Mouse (Mus musculus) intestine, postnatal 0 days (tissue): ENCODE measurements around the gene Pisd. TPM values are rescaled to one million over a fixed set of nuclear protein-coding genes. Genes with fewer than 3 reads are reported as not detected.
"Not testable (repeated sequence)": the region's sequence is repeated elsewhere in the genome, so short reads cannot be mapped to it uniquely, and the experiment has no call there.

Experiments used
- ATAC-seq: fragments of 200-750 bp; cut with Nextera tagmentation; 2 replicates; pipeline ENCODE4 v1.8.0; 2017; ENCODE audit warnings: mild to moderate bottlenecking, moderate TSS enrichment, moderate library complexity
- H3K27ac ChIP-seq: fragments of 300-500 bp; sonication (generic); 2 replicates; pipeline ENCODE4 v1.5.1; 2014; ENCODE audit warnings: mild to moderate bottlenecking, low read depth, low read length, moderate library complexity
- H3K27me3 ChIP-seq: fragments of 300-500 bp; sonication (generic); replicated peaks from 2 replicates; pipeline ENCODE4 v1.6.1; 2014; ENCODE audit warnings: low read length, mixed read lengths; ENCODE audit not compliant: control insufficient read depth, insufficient read depth
- H3K36me3 ChIP-seq: fragments of 300-500 bp; sonication (generic); 2 replicates; pipeline ENCODE4 v1.6.1; 2014; ENCODE audit warnings: mild to moderate bottlenecking, moderate library complexity; ENCODE audit not compliant: control insufficient read depth, insufficient read depth
- H3K4me1 ChIP-seq: fragments of 300-500 bp; sonication (generic); replicated peaks from 2 replicates; pipeline ENCODE4 v1.6.1; 2014; ENCODE audit warnings: antibody characterized with exemption, low read length, mixed read lengths; ENCODE audit not compliant: control insufficient read depth, insufficient read depth
- H3K4me2 ChIP-seq: fragments of 300-500 bp; sonication (generic); replicated peaks from 2 replicates; pipeline ENCODE4 v1.6.1; 2014; ENCODE audit warnings: low read depth, mild to moderate bottlenecking, moderate library complexity
- H3K4me3 ChIP-seq: fragments of 300-500 bp; sonication (generic); 2 replicates; pipeline ENCODE4 v1.5.1; 2014; ENCODE audit warnings: low read depth, low read length
- H3K9ac ChIP-seq: fragments of 300-500 bp; sonication (generic); 2 replicates; pipeline ENCODE4 v1.6.1; 2014; ENCODE audit warnings: mild to moderate bottlenecking, low read depth, low read length
- H3K9me3 ChIP-seq: fragments of 300-500 bp; sonication (generic); 2 replicates; pipeline ENCODE4 v1.6.1; 2016; ENCODE audit warnings: mixed run types; ENCODE audit not compliant: control insufficient read depth
- CTCF ChIP-seq: sonication (generic); IDR thresholded peaks from 2 replicates; pipeline ENCODE4 v1.5.1; 2016; ENCODE audit warnings: low read depth, mild to moderate bottlenecking, control low read depth, antibody characterized with exemption, moderate library complexity
- WGBS: fragments of 180-500 bp; shearing (Covaris S2); extraction: QIAGEN DNeasy Blood & Tissue Kit; methylation state at CpG from one replicate; pipeline ENCODE4 v1.1.7; 2014; 5-methylcytosine and 5-hydroxymethylcytosine counted together
- polyA plus RNA-seq: library from polyadenylated mRNA; unstranded; fragments of >200 nt; fragmentation: Nextera tagmentation; extraction: Ambion mirVana; gene quantifications from 2 replicates; pipeline ENCODE4 v1.2.1, GENCODE M21; 2015

Pisd gene
- polyA plus RNA-seq, 1 experiment from 2014 or later: 69.8 TPM

DNA sequence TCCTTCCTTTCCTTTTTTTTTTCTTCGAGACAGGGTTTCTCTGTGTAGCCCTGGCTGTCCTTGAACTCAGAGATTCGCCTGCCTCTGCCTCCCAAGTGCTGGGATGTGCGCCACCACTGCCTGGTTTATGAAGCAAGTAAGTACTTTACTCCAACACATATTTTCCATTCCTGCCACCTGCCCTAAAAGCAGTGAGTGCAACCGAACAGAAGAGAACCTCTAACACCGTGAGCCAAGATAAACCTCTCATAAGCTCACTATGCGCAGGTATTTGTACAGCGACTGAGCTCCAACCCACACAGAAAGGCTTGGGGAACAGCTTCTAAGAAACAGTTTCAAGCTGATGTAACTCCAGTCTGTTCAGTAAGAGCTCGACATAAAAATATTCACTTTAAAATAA is 29.3 kb downstream of the Pisd start:
- Histone ChIP-seq H3K4me2 (no peak overlapping the region), H3K9me3 (no peaks in the 10 kb centered on the region), H3K4me1 (no peaks in the 10 kb centered on the region), H3K36me3 (no peaks in the 10 kb centered on the region), H3K9ac (no peak overlapping the region), H3K27ac (no peak overlapping the region), H3K27me3 (no peaks in the 10 kb centered on the region), H3K4me3 (no peak overlapping the region)
- no peak for ATAC-seq
- TF ChIP-seq CTCF: no peak
- 96% methylated on average over 8 of the region's 8 CpGs for WGBS

DNA sequence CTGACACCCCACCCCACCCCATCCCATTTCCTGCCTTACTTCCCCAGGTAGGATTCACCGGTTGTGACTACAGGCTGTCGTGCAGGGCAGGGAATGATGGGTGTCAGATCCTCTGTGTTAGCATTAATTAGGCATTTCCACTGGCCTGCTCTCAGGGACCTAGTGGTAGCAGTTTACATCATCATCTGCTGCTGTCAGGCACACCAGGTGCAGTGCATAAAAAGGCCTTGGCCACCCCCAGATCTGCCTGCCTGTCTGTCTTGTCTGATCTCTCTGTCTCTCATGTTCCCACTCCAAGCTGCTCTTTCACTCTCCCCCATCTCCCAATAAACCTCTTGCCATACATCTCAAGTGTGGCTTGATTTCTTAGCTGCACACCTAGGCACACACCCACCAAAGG is 33.7 kb downstream of the Pisd start:
- Histone ChIP-seq H3K27ac (no peak overlapping the region), H3K27me3 (no peaks in the 10 kb centered on the region), H3K4me3 (no peak overlapping the region), H3K36me3 (no peaks in the 10 kb centered on the region), H3K9ac (no peak overlapping the region), H3K9me3 (no peaks in the 10 kb centered on the region), H3K4me2 (no peak overlapping the region), H3K4me1 (0 out of 2 replicates have a peak, but pooled peaks cover 5% of the 10 kb centered on the region)
- TF ChIP-seq CTCF: no peak
- no peak for ATAC-seq
- WGBS: 43% methylated on average over 2 of the region's 2 CpGs

DNA sequence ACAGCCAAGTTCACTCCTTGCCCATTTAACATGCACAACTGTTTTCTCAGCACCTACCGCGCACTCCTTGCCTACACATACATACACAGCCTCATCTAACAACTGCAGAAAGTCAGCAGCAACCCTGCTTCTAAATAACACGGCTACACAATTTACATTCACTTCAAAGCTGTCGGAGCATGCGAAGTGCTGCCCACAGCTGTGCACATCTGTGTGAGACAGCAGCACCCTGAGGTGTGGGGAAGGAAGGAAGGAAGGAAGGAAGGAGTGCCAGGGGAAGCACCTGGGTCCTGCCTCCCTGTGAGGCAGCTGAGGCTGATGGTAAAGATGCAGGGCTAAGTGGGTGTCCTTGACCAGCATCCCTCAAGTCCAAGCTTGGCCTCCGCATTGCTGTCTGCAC is 36.5 kb downstream of the Pisd start:
- no peak overlapping the region for H3K27ac ChIP-seq
- TF ChIP-seq CTCF: no peak
- ATAC-seq: no peak
- no peak overlapping the region for H3K4me3 ChIP-seq
- H3K9me3 ChIP-seq: no peaks in the 10 kb centered on the region
- H3K36me3 ChIP-seq: no peaks in the 10 kb centered on the region; the same call in 1 of the 2 replicates
- H3K4me1 ChIP-seq: peaks cover 16% of the 10 kb centered on the region; the same call in 1 of the 2 replicates
- H3K4me2 ChIP-seq: no peak overlapping the region
- no peak overlapping the region for H3K9ac ChIP-seq
- no peaks in the 10 kb centered on the region for H3K27me3 ChIP-seq
- 73% methylated on average over 6 of the region's 6 CpGs for WGBS

DNA sequence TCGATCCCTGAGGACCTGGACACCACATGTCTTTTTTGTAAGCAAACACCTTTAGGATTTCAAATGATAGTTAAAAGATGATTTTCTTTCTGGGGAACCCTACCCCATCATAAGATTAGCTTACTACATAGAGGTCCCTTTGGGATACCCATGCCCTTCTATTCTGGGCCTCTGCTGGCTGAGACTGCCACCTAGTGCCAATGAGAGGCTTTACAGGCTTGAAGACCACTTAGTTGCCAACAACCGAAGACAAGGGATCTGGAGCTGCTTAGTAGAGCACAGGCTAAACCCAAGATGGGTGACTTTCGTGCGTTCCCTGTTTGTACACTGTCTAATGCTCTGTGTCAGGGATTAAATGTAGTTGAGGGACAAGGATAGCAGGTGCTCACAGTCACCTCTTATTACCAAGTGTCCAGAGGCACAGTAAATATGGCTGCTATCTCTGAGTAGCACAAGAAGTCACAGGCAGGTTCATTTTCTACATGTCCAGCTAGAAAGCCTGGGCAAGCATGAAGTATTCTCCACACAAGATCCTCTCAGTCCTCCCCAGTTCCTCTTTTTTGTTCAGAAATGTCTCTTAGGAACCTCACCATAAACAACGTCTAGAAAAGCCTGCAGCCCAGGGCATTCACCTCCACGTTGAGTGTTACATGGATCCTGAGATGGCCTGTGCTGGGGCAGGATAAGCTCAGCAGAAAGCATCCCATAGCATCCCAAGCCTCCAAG is 37.6 kb downstream of the Pisd start:
- ATAC-seq: peak; percentile 36; the same call in 1 of the 2 replicates
- Histone ChIP-seq H3K27me3 (no peaks in the 10 kb centered on the region), H3K4me1 (peaks cover 23% of the 10 kb centered on the region; the same call in 1 of the 2 replicates), H3K4me2 (no peak overlapping the region), H3K4me3 (no peak overlapping the region), H3K9me3 (no peaks in the 10 kb centered on the region), H3K36me3 (no peaks in the 10 kb centered on the region; the same call in 1 of the 2 replicates), H3K9ac (0 out of 2 replicates have a peak overlapping the region, but pooled peaks have one; percentile 2), H3K27ac (no peak overlapping the region)
- TF ChIP-seq CTCF: peak; percentile 97
- WGBS: 66% methylated on average over 6 of the region's 6 CpGs

DNA sequence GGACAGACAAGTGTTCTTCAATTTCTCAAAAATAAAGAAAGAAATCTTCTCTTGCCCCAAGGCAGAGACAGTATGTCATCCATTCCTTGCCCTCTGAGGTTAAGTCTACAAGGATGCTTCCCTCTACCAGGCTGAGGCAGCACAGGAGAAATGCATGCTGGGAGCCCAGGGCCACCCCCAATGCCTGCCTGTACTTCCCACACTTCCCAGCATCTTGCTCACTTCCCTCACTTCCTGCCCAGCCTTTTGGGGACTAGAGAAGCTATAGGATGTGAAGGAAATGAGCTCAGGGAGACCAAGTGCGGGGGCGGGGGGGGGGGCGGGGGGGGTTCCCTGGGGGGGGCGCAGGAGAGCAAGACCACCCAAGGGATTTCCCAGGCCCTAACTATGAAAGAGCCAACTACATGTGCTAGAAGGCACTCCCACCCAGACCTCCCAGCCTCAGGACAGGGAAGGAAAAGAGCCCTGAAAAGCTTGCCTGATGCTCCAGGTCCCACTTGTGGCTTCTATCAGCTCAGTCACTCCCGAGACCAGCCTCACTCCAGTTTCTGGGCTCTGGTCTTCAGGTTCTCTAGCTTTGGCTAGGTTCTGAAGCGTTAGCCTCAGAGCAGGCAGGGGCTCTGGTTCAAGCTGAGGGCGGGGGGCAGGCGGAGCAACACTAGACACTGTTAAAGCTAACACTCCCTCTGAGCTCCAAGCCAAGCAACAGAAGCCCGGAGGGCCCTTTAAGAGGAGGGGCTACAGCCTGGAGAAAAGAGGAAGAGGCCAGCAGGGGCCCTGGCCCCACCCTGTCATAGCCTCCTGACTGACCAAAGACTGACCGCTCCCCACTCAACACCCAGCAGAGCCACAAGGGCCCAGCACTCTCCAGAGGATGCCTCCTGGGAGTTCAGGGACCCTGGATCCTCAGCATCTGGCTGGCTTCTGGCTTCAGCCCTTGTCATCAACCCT is 39.5 kb downstream of the Pisd start:
- TF ChIP-seq CTCF: peak; percentile 26; the same call in 1 of the 2 replicates
- no peaks in the 10 kb centered on the region for H3K27me3 ChIP-seq
- ATAC-seq: peak; percentile 65
- no peaks in the 10 kb centered on the region for H3K9me3 ChIP-seq
- H3K36me3 ChIP-seq: peaks cover 8% of the 10 kb centered on the region; the same call in 1 of the 2 replicates
- H3K27ac ChIP-seq: peak overlapping the region; percentile 81
- WGBS: 9% methylated on average over 7 of the region's 10 CpGs
- H3K9ac ChIP-seq: peak overlapping the region; percentile 32
- peak overlapping the region; percentile 42 for H3K4me3 ChIP-seq
- H3K4me1 ChIP-seq: peaks cover 23% of the 10 kb centered on the region; the same call in 1 of the 2 replicates
- peak overlapping the region; percentile 60 for H3K4me2 ChIP-seq

DNA sequence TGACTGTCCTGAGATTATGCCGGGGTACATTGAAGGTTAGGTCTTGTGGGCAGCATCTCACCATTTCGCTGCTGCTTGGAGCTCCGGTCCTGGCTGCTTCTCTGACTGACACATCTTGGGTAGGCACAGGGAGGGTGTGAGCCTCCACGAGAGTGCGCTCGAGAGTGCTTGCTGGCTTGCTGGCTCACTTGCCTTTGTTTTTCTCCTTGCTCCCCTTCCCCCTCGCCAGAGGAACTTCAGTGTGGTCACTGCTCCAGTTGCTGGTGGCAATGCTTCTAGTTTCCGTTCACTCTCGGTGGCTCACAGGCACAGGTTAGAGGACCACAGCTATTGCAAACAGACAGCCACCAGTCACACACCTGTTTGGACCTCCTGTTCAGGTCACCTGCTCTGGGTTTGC is 43.3 kb downstream of the Pisd start:
- Histone ChIP-seq H3K4me3 (no peak overlapping the region), H3K4me1 (peaks cover 21% of the 10 kb centered on the region; the same call in 1 of the 2 replicates), H3K4me2 (no peak overlapping the region), H3K36me3 (peaks cover 18% of the 10 kb centered on the region; the same call in 1 of the 2 replicates), H3K27ac (no peak overlapping the region; the same call in 1 of the 2 replicates), H3K27me3 (no peaks in the 10 kb centered on the region), H3K9me3 (no peaks in the 10 kb centered on the region), H3K9ac (no peak overlapping the region)
- peak; percentile 59 for TF ChIP-seq CTCF
- ATAC-seq: no peak
- WGBS: 60% methylated on average over 9 of the region's 9 CpGs

DNA sequence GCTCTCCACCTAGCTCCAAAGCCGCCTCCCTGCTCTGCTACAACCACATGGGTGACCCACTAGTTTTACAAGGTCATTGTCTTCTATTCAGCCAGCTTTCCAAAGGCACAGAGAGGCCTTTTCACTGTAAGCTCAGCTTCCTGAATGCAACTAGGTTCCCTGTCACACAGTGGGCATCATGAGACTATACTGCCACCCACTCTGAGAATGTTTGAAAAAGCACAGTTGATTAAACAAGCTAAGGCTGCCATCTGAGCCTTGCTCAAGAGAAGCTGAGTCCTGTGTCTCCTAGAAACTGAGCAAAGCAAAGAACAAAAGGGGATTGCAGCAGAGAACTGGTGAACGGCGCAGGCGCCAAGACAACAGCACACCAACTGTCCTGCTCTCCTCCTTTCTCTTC is 44.1 kb downstream of the Pisd start:
- Histone ChIP-seq H3K36me3 (peaks cover 21% of the 10 kb centered on the region; the same call in 1 of the 2 replicates), H3K4me1 (peaks cover 15% of the 10 kb centered on the region; the same call in 1 of the 2 replicates)
- not testable (repeated sequence) for H3K27ac ChIP-seq, H3K27me3 ChIP-seq, H3K4me3 ChIP-seq, H3K9me3 ChIP-seq, ATAC-seq, H3K9ac ChIP-seq, H3K4me2 ChIP-seq
- WGBS: 85% methylated on average over 4 of the region's 4 CpGs

DNA sequence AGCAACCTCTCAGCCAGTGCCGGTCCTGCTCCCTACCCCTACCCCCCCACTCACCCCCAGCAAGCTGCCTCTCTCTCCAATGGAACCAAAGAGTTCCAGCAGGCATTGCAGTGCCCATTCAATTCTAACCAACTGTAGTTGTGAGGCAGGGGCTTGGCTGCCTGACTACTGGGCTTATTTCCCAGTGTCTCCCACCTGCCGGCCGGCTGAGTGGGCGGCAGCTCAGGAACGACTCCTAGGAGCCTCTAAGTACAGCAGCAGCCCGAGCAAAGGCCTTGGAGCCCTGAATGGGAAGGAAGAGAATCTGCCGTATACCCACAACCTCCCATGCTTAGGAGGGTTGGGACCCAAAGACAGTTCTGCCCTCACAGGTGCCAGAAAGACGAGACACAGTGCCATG is 44.6 kb downstream of the Pisd start:
- H3K27me3 ChIP-seq: not testable (repeated sequence)

More for the DNA sequence above, 44.6 kb downstream of the Pisd start:
- Histone ChIP-seq H3K4me1 (peaks cover 15% of the 10 kb centered on the region; the same call in 1 of the 2 replicates), H3K27ac (peak overlapping the region; percentile 15; the same call in 1 of the 2 replicates), H3K36me3 (peaks cover 23% of the 10 kb centered on the region)
- H3K9ac ChIP-seq, H3K4me2 ChIP-seq, H3K9me3 ChIP-seq, ATAC-seq, H3K4me3 ChIP-seq: not testable (repeated sequence)
- 74% methylated on average over 8 of the region's 8 CpGs for WGBS
